Mouse (Mus musculus) neural tube, embryonic 12.5 days (tissue): ENCODE data around the gene Sema4c. TPM values are rescaled to one million over a fixed set of nuclear protein-coding genes. Genes with fewer than 3 reads are reported as not detected.

Source experiments
- ATAC-seq: fragments of 200-750 bp; cut with Nextera tagmentation; 2 replicates; pipeline ENCODE4 v1.8.0; 2017; ENCODE audit warnings: low read depth, mild to moderate bottlenecking, moderate TSS enrichment, moderate library complexity; ENCODE audit not compliant: low FRiP score
- H3K27ac ChIP-seq: fragments of 300-500 bp; sonication (generic); 2 replicates; pipeline ENCODE4 v1.5.1; 2016
- H3K27me3 ChIP-seq: fragments of 300-500 bp; sonication (generic); replicated peaks from 2 replicates; pipeline ENCODE4 v1.6.1; 2016; ENCODE audit warnings: mild to moderate bottlenecking
- H3K36me3 ChIP-seq: fragments of 300-500 bp; sonication (generic); 2 replicates; pipeline ENCODE4 v1.6.1; 2016; ENCODE audit warnings: mild to moderate bottlenecking
- H3K4me1 ChIP-seq: fragments of 300-500 bp; sonication (generic); 2 replicates; pipeline ENCODE4 v1.6.1; 2016
- H3K4me2 ChIP-seq: fragments of 300-500 bp; sonication (generic); replicated peaks from 2 replicates; pipeline ENCODE4 v1.6.1; 2016; ENCODE audit warnings: mild to moderate bottlenecking
- H3K4me3 ChIP-seq: fragments of 300-500 bp; sonication (generic); 2 replicates; pipeline ENCODE4 v1.5.1; 2016
- H3K9ac ChIP-seq: fragments of 300-500 bp; sonication (generic); 2 replicates; pipeline ENCODE4 v1.6.1; 2016; ENCODE audit warnings: mild to moderate bottlenecking
- H3K9me3 ChIP-seq: fragments of 300-500 bp; sonication (generic); 2 replicates; pipeline ENCODE4 v1.6.1; 2016; ENCODE audit warnings: mild to moderate bottlenecking
- WGBS: fragments of 180-500 bp; shearing (Covaris S2); methylation state at CpG from one replicate; pipeline ENCODE4 v1.1.7; 2016; 5-methylcytosine and 5-hydroxymethylcytosine counted together
- polyA plus RNA-seq: library from polyadenylated mRNA; unstranded; fragments of >200 nt; fragmentation: Nextera tagmentation; extraction: Ambion mirVana; gene quantifications from 2 replicates; pipeline ENCODE4 v1.2.1, GENCODE M21; 2016

Sema4c gene
- polyA plus RNA-seq, 1 experiment from 2014 or later, result 35.4 TPM

DNA sequence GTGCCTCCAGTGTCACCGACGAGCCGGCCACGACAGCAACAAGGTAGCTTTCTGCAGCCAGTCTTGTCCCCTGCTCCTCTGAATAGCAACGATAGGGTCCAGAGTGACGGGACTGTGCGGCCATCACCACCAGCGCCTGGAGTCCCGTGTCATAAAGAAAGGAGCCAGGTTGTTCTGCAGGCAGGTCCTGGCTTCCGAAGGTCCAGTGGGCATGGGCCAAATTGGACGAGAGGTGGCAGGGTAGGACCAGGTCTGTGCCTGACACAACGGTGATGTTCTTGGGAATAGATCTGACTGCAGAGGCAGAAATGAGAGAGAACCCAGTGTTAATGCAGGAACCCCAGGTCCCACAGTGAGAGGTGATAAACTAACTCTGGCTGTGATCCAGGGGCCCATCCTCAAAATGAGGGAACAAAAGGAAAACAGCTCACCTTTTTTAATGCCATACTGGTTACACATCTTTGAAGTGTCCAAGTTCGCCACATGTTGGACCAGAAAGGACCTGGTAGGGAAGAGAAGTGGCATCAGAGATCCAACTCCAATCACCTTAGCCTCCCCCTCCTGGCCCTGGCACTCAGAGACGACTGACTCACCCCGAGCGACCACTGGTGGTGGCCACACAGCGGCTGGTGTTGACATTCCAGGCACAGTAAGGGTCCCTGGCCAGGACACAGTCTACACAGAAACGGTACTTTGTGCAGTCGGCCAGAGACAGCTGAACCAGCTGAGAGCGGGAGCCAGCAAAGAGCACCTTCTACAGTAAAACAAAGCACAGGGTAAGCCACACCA is 7.9 kb downstream of the Sema4c start:
- ATAC-seq, result no peak
- 80% methylated on average over 20 of the region's 20 CpGs for WGBS
- peaks cover 71% of the 10 kb centered on the region for H3K36me3 ChIP-seq
- H3K4me1 ChIP-seq, result peaks cover 53% of the 10 kb centered on the region
- no peak overlapping the region for H3K4me2 ChIP-seq
- H3K27ac ChIP-seq, result no peak overlapping the region
- H3K4me3 ChIP-seq, result no peak overlapping the region
- no peak overlapping the region for H3K9ac ChIP-seq
- H3K27me3 ChIP-seq, result no peaks in the 10 kb centered on the region
- H3K9me3 ChIP-seq, result no peaks in the 10 kb centered on the region

GRCm38 (mm10) chr1:36549491-36549890 is 8.7 kb downstream of the Sema4c start:
- H3K27ac ChIP-seq, result no peak overlapping the region
- no peak overlapping the region; the same call in 1 of the 2 replicates for H3K9ac ChIP-seq
- H3K4me3 ChIP-seq, result no peak overlapping the region
- ATAC-seq, result no peak
- no peaks in the 10 kb centered on the region for H3K27me3 ChIP-seq
- H3K9me3 ChIP-seq, result no peaks in the 10 kb centered on the region
- H3K4me1 ChIP-seq, result peaks cover 45% of the 10 kb centered on the region
- 83% methylated on average over 18 of the region's 18 CpGs for WGBS
- peaks cover 63% of the 10 kb centered on the region for H3K36me3 ChIP-seq
- no peak overlapping the region for H3K4me2 ChIP-seq

GRCm38 (mm10) chr1:36548771-36549170 is 9.4 kb downstream of the Sema4c start:
- WGBS, result 62% methylated on average over 8 of the region's 8 CpGs
- no peak overlapping the region for H3K27ac ChIP-seq
- no peak overlapping the region for H3K4me3 ChIP-seq
- H3K36me3 ChIP-seq, result peaks cover 56% of the 10 kb centered on the region
- 0 out of 2 replicates have a peak overlapping the region, but pooled peaks have one; percentile 18 for H3K9ac ChIP-seq
- H3K4me2 ChIP-seq, result peak overlapping the region; percentile 35
- no peaks in the 10 kb centered on the region for H3K9me3 ChIP-seq
- no peaks in the 10 kb centered on the region for H3K27me3 ChIP-seq
- ATAC-seq, result no peak
- H3K4me1 ChIP-seq, result peaks cover 38% of the 10 kb centered on the region

GRCm38 (mm10) chr1:36547981-36548598 is 10.1 kb downstream of the Sema4c start:
- no peak for ATAC-seq
- no peak overlapping the region for H3K4me3 ChIP-seq
- no peaks in the 10 kb centered on the region for H3K9me3 ChIP-seq
- 46% methylated on average over 9 of the region's 9 CpGs for WGBS
- H3K9ac ChIP-seq, result no peak overlapping the region
- no peaks in the 10 kb centered on the region for H3K27me3 ChIP-seq
- H3K27ac ChIP-seq, result peak overlapping the region; percentile 33; the same call in 1 of the 2 replicates
- peaks cover 36% of the 10 kb centered on the region for H3K4me1 ChIP-seq
- H3K4me2 ChIP-seq, result peak overlapping the region; percentile 35; the same call in 1 of the 2 replicates
- H3K36me3 ChIP-seq, result peaks cover 49% of the 10 kb centered on the region

DNA sequence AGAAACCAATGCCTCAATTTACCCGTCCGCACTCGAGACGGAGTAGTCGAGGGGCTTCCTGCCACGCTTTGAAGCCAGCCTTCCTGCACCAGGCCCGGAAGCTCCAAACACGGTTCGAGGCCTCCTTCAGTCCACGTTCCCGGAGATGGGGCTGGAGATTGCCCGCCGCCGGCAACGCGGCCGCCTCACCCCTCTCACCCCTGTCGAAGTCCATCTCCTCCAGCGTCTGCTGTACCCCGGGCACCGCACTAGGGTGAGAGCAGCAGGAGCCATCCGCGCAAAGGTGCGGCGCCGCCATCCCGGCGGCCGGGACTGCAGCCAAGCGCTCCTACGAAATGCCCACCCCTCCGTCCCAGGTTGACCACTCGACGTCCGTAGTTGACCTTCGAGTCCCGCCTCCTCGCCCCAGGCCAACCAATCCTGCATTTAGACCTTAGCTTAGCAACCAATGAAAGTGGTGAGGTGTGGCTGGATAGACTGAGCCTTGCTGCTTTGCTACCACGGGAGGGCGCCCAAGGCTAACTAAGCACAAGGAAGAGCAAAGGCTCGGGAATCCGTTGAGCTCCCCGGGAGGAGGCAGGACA is 11.2 kb downstream of the Sema4c start, which contains the start of gene Ankrd39:
Ankrd39 (minus strand) TSS at position 558 of the 584 bp plus-strand sequence.
- Histone ChIP-seq H3K9ac (peak within 1 kb of the TSS; percentile 73), H3K36me3 (peaks cover 47% of the 10 kb centered on the region), H3K4me1 (peaks cover 36% of the 10 kb centered on the region), H3K4me3 (peak within 1 kb of the TSS; percentile 61), H3K27ac (peak within 1 kb of the TSS; percentile 38), H3K27me3 (no peaks in the 10 kb centered on the region), H3K4me2 (peak within 1 kb of the TSS; percentile 69), H3K9me3 (no peaks in the 10 kb centered on the region)
- peak; percentile 95 for ATAC-seq
- WGBS, result under 1% methylated on average over 43 of the region's 43 CpGs

- ATAC-seq, result no peak
- peak overlapping the region; percentile 73 for H3K9ac ChIP-seq
- no peaks in the 10 kb centered on the region for H3K27me3 ChIP-seq
- H3K4me3 ChIP-seq, result peak overlapping the region; percentile 61
- H3K4me1 ChIP-seq, result peaks cover 33% of the 10 kb centered on the region
- H3K36me3 ChIP-seq, result peaks cover 46% of the 10 kb centered on the region
- peak overlapping the region; percentile 69 for H3K4me2 ChIP-seq
- WGBS, result 72% methylated on average over 19 of the region's 19 CpGs
- H3K27ac ChIP-seq, result no peak overlapping the region
- no peaks in the 10 kb centered on the region for H3K9me3 ChIP-seq
Observed at GRCm38 (mm10) chr1:36545845-36546600, 12.1 kb downstream of the Sema4c start.

- Histone ChIP-seq H3K36me3 (peaks cover 44% of the 10 kb centered on the region), H3K27ac (no peak overlapping the region), H3K9ac (no peak overlapping the region), H3K4me1 (peaks cover 33% of the 10 kb centered on the region), H3K9me3 (no peaks in the 10 kb centered on the region), H3K4me3 (no peak overlapping the region), H3K27me3 (no peaks in the 10 kb centered on the region), H3K4me2 (no peak overlapping the region)
- ATAC-seq, result no peak
- WGBS, result 79% methylated on average over 2 of the region's 2 CpGs
Observed at GRCm38 (mm10) chr1:36545382-36545781, 12.8 kb downstream of the Sema4c start.

- Histone ChIP-seq H3K27ac (no peak overlapping the region), H3K9me3 (no peaks in the 10 kb centered on the region), H3K4me2 (no peak overlapping the region), H3K27me3 (no peaks in the 10 kb centered on the region), H3K4me1 (peaks cover 14% of the 10 kb centered on the region), H3K36me3 (peaks cover 29% of the 10 kb centered on the region), H3K4me3 (no peak overlapping the region), H3K9ac (no peak overlapping the region)
- 90% methylated on average over 9 of the region's 9 CpGs for WGBS
- no peak for ATAC-seq
Observed at GRCm38 (mm10) chr1:36542925-36543324, 15.2 kb downstream of the Sema4c start.

GRCm38 (mm10) chr1:36541844-36542243 is 16.3 kb downstream of the Sema4c start:
- no peak for ATAC-seq
- no peak overlapping the region for H3K4me2 ChIP-seq
- H3K4me1 ChIP-seq, result peaks cover 7% of the 10 kb centered on the region; the same call in 1 of the 2 replicates
- no peaks in the 10 kb centered on the region for H3K9me3 ChIP-seq
- H3K9ac ChIP-seq, result no peak overlapping the region
- 95% methylated on average over 16 of the region's 16 CpGs for WGBS
- peaks cover 29% of the 10 kb centered on the region for H3K36me3 ChIP-seq
- no peaks in the 10 kb centered on the region for H3K27me3 ChIP-seq
- H3K27ac ChIP-seq, result no peak overlapping the region
- no peak overlapping the region for H3K4me3 ChIP-seq

DNA sequence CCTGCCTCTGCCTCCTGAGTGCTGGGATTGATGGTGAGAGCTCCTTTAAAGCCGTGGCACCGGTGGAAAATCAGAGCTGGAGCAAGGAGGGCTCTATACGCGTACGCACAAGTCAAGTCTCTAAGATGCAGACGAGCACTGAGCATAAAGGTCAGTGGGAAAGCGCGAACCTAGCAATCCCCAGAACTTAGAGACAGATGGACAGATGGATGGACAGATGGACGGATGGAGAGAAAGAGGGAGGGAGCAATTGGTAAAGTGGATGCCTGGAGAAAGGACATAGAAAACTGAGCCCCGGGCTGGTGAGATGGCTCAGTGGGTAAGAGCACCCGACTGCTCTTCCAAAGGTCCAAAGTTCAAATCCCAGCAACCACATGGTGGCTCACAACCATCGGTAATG is 17.3 kb downstream of the Sema4c start:
- H3K27ac ChIP-seq, result no peak overlapping the region
- H3K36me3 ChIP-seq, result peaks cover 29% of the 10 kb centered on the region
- no peaks in the 10 kb centered on the region for H3K4me1 ChIP-seq
- no peak overlapping the region for H3K4me2 ChIP-seq
- H3K9ac ChIP-seq, result no peak overlapping the region
- H3K4me3 ChIP-seq, result no peak overlapping the region
- 91% methylated on average over 12 of the region's 12 CpGs for WGBS
- no peak for ATAC-seq
- H3K27me3 ChIP-seq, result no peaks in the 10 kb centered on the region
- no peaks in the 10 kb centered on the region for H3K9me3 ChIP-seq

DNA sequence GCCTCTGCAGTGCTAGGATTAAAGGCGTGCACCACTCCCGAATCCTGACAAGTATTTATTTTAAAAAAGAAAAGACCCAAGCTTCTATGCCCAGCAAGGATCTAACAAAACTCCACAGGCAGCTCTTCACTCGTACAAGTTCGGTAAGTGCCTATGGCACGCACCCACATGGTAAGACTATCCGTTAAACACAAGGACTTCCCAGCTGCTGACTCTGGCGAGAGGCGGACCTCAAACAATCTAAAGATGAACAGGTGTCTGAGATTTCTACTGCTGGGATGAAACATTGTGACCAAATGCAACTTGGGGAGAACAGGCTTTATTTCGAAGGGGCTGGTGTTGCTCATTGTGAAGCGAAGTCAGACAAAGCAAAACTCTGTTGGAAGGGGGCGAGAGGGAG is 18.0 kb downstream of the Sema4c start:
- H3K36me3 ChIP-seq, result peaks cover 29% of the 10 kb centered on the region
- no peak overlapping the region for H3K9ac ChIP-seq
- ATAC-seq, result no peak
- no peak overlapping the region for H3K4me2 ChIP-seq
- 90% methylated on average over 11 of the region's 11 CpGs for WGBS
- no peaks in the 10 kb centered on the region for H3K4me1 ChIP-seq
- H3K27me3 ChIP-seq, result no peaks in the 10 kb centered on the region
- no peaks in the 10 kb centered on the region for H3K9me3 ChIP-seq
- H3K4me3 ChIP-seq, result no peak overlapping the region
- no peak overlapping the region for H3K27ac ChIP-seq

GRCm38 (mm10) chr1:36539186-36539585 is 19.0 kb downstream of the Sema4c start, which contains the start of gene Gm42417:
Gm42417 (minus strand) TSS chr1:36539429.
- no peak within 1 kb of the TSS for H3K4me3 ChIP-seq
- no peaks in the 10 kb centered on the region for H3K9me3 ChIP-seq
- H3K4me1 ChIP-seq, result no peaks in the 10 kb centered on the region
- H3K27ac ChIP-seq, result no peak within 1 kb of the TSS
- no peaks in the 10 kb centered on the region for H3K27me3 ChIP-seq
- 61% methylated on average over 9 of the region's 9 CpGs for WGBS
- H3K36me3 ChIP-seq, result peaks cover 29% of the 10 kb centered on the region
- no peak within 1 kb of the TSS for H3K9ac ChIP-seq
- no peak within 1 kb of the TSS for H3K4me2 ChIP-seq
- ATAC-seq, result no peak
